Mouse (Mus musculus): ENCODE measurements around the gene Serac1. TPM values are rescaled to one million over a fixed set of nuclear protein-coding genes. Genes with fewer than 3 reads are reported as not detected.

Gene Serac1
- polyA plus RNA-seq, 1 experiment: 6.7 TPM

DNA sequence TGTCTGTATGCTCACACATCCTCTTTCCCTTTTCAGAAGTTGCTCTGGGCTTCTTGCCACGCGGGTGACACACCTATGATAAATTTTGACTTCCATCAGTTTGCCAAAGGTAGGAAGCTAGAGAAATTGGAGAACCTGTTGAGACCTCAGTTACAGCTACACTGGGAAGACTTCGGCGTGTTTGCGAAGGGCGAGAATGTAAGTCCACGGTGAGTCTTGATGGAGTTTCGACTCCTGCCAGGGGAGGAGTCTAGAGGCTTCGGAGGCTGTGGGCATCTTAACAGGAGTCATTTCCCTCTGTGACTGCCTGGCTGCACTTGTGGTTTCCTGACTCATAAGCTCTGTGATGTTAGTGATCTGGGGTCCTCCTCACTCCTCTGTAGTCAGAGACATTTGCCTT lies 71.6 kb downstream of the Serac1 start:
- Histone ChIP-seq H3K27ac (ENCODE audit: insufficient read depth, low read depth, low read length) (peak overlapping the region; percentile 97), H3K4me1 (ENCODE audit: control insufficient read depth, insufficient read depth, low read length) (peaks cover 45% of the 10 kb centered on the region), H3K4me3 (ENCODE audit: insufficient read depth, low read length) (peak overlapping the region; percentile 26)
- TF ChIP-seq POLR2A (IDR thresholded peaks at IDR 0.05; ENCODE audit: borderline replicate concordance, low read depth, low read length): no peak
- no peak for TF ChIP-seq CTCF (IDR thresholded peaks at IDR 0.05; ENCODE audit: low read depth, low read length)

DNA sequence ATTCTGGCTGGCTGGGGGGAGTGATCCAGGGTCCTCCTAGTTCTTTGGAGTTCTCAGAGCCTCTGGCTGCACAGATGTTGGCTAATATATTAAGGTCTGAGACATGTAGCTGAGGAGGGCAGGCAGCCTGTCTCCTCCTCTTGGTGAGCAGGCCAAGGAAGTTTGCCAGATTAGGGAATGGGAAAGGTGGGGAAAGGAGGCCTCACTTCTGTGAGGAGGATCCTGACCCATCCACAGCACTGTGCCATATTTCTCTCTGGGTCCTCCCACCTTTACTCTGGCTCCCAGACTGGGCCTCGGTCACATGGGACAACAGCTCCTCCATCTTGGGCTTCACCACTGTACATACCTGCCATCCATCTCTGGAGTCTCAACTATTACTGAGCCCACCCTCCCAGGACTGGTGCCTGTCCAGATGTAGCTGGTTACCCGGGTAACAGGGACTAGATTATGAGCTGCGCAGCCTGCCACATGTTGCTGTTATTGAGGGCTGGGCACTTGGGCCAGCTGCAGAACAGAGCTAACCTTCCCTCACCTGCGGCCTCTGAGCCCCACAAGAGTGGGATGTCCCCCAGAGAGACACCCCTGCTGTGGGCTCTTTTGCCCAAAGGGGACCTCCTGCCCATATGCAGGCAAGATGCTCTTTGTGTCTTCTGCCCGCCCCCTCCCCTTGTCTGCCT lies 72.3 kb downstream of the Serac1 start:
- peak overlapping the region; percentile 97 for H3K27ac ChIP-seq (ENCODE audit: insufficient read depth, low read depth, low read length)
- no peak for TF ChIP-seq POLR2A (IDR thresholded peaks at IDR 0.05; ENCODE audit: borderline replicate concordance, low read depth, low read length)
- peak overlapping the region; percentile 26; the same call in 1 of the 2 replicates for H3K4me3 ChIP-seq (ENCODE audit: insufficient read depth, low read length)
- peaks cover 51% of the 10 kb centered on the region for H3K4me1 ChIP-seq (ENCODE audit: control insufficient read depth, insufficient read depth, low read length)

DNA sequence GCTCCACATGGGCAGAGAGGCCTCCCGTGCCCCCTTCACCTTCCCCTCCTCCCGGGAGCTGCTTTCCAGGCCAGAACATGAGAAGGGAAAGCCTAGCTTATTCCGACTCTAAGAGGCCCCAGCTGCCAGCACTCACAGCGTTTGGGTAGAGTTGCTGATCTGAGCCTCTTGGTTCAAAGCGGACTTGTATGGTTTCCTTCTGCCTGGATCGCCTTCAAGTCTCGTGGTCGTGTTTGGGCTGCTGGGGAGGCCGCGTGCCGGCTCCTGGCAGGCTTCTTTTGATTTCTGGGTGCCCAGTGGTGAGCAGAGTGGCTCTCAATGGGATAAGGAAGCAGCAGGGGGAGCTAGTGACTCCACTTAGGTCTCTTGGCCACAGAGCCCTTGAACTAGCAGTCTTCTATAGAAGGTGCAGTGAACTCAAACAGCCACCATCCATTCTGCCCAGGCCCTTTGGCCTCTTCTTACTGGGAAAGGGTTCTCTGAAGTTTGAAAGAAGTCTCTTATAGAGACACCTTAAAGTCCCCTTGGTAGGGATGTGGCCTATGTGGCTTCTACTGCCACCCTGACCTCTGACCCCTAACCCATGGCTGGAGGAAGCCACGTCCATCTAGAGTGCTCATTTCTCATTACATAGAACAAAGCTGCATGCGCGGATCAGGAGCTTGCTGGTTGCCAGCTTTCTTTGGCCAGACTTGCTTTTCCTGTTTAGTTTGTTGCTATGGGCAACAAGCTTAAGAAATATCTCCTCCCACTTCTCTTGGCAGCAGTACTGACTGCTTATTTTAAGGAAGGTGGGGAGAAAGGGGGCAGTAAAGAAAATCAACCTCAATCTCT lies 73.7 kb downstream of the Serac1 start:
- Histone ChIP-seq H3K4me1 (ENCODE audit: control insufficient read depth, insufficient read depth, low read length) (peaks cover 62% of the 10 kb centered on the region), H3K27ac (ENCODE audit: insufficient read depth, low read depth, low read length) (peak overlapping the region; percentile 91), H3K4me3 (ENCODE audit: insufficient read depth, low read length) (0 out of 2 replicates have a peak overlapping the region, but pooled peaks have one; percentile 2)
- TF ChIP-seq POLR2A (IDR thresholded peaks at IDR 0.05; ENCODE audit: borderline replicate concordance, low read depth, low read length): no peak
- no peak; the same call in 1 of the 2 replicates for TF ChIP-seq CTCF (IDR thresholded peaks at IDR 0.05; ENCODE audit: low read depth, low read length)

DNA sequence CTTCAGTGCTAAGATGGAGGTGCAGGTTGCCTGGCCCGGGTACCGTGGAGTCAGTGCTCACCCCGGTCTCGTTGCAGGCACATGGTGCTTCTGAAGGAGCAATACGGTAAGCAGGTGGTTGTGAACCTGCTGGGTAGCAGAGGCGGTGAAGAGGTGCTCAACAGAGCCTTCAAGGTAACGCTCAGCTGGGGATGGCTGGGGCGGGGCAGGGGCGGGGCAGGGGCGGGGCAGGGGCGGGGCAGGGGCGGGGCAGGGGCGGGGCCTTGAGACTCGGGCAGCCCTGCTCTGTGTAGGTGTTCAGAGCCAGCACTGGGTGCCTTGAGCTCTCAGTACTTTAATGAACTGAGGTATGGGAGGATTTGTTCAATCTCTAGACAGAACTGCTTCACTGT lies 74.3 kb downstream of the Serac1 start:
- H3K4me3 ChIP-seq (ENCODE audit: insufficient read depth, low read length): 0 out of 2 replicates have a peak overlapping the region, but pooled peaks have one; percentile 2
- peaks cover 66% of the 10 kb centered on the region for H3K4me1 ChIP-seq (ENCODE audit: control insufficient read depth, insufficient read depth, low read length)
- TF ChIP-seq CTCF (IDR thresholded peaks at IDR 0.05; ENCODE audit: low read depth, low read length): no peak
- no peak for TF ChIP-seq POLR2A (IDR thresholded peaks at IDR 0.05; ENCODE audit: borderline replicate concordance, low read depth, low read length)
- peak overlapping the region; percentile 91 for H3K27ac ChIP-seq (ENCODE audit: insufficient read depth, low read depth, low read length)

DNA sequence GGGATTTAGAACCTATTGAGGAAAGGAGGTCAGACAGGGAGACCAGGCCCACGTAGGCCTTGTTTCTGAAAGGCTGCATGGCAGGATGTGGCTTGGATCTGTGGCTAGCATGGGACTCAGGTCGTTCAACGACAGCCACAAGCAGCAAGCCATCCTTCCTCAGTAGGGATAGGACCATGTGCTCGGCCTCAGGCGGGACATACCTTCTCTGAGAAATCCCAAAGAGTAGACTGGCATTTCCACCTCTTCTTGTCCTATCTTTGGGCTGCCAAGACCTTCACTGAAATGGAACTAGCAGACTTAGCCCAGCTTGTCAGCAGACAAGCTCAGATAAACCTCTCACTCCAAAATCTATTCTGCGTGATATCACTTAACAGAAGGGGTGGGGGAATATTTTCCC lies 75.9 kb downstream of the Serac1 start:
- Histone ChIP-seq H3K4me1 (ENCODE audit: control insufficient read depth, insufficient read depth, low read length) (peaks cover 59% of the 10 kb centered on the region), H3K27ac (ENCODE audit: insufficient read depth, low read depth, low read length) (no peak overlapping the region)

DNA sequence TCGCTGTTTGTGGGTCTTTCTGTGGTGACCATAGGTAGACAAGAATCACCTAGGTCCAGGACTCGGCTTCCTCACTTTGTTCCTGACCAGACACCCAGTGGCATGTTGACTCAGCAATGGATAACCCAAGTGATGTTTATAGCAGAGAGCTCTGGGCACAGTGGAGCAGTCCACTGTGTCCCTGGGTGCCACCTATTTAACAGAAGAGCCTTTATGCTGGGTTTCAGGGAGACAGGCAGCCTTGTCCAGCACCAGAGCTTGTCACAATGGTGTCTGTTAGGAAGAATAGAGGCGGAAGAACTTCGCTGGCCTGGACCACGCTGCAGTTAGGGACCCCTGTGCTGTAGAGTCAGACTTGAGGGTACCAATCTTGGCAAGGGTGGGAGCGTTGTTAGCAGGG lies 77.0 kb downstream of the Serac1 start:
- Histone ChIP-seq H3K4me1 (ENCODE audit: control insufficient read depth, insufficient read depth, low read length) (peaks cover 55% of the 10 kb centered on the region), H3K4me3 (ENCODE audit: insufficient read depth, low read length) (no peak overlapping the region)

More for the DNA sequence above, 75.9 kb downstream of the Serac1 start:
- TF ChIP-seq CTCF (IDR thresholded peaks at IDR 0.05; ENCODE audit: low read depth, low read length) (no peak), POLR2A (IDR thresholded peaks at IDR 0.05; ENCODE audit: borderline replicate concordance, low read depth, low read length) (no peak)
- no peak overlapping the region for H3K4me3 ChIP-seq (ENCODE audit: insufficient read depth, low read length)

DNA sequence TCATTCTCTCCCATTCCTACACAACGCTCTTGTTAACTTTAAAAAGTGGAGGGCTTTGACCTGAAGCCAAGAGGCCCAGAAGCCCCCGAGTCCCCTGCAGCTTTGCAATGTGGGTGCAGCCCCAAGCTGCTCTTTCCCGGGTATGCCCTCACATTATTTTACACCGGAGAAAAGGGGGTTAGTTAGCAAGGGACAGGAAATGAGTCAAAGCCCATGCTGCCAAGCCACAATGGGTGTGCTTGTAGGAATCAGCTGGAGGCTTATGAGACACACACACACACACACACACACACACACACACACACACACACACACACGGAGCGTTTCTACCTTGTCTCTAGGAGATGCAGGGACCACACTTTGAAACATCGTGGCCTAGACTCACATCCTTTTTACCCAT lies 77.7 kb downstream of the Serac1 start:
- Histone ChIP-seq H3K4me3 (ENCODE audit: insufficient read depth, low read length) (peak overlapping the region; percentile 17), H3K27ac (ENCODE audit: insufficient read depth, low read depth, low read length) (peak overlapping the region; percentile 90), H3K4me1 (ENCODE audit: control insufficient read depth, insufficient read depth, low read length) (peaks cover 48% of the 10 kb centered on the region)
- TF ChIP-seq CTCF (IDR thresholded peaks at IDR 0.05; ENCODE audit: low read depth, low read length): no peak

More for the DNA sequence above, 77.0 kb downstream of the Serac1 start:
- no peak for TF ChIP-seq POLR2A (IDR thresholded peaks at IDR 0.05; ENCODE audit: borderline replicate concordance, low read depth, low read length)
- TF ChIP-seq CTCF (IDR thresholded peaks at IDR 0.05; ENCODE audit: low read depth, low read length): no peak
- H3K27ac ChIP-seq (ENCODE audit: insufficient read depth, low read depth, low read length): no peak overlapping the region

DNA sequence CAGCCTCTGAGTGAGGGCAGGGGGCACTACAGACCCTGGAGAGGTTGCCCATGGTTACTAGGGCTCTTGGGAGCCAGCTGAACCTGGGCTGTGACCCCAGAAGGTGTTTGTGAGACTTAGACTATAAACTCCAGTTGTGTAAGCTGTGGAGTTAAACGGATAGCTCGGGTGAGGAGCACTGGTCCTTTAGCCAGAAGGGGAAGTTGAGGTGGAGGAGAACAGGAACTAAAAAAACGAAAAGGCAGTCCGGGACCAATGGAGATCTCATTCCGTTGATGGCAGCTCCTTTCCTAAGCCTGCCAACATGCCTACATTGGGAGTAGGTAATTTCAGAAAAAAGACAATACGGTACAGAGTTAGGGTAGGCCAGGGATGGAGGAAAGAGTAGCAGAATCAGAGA lies 78.2 kb downstream of the Serac1 start:
- H3K27ac ChIP-seq (ENCODE audit: insufficient read depth, low read depth, low read length): peak overlapping the region; percentile 90
- H3K4me3 ChIP-seq (ENCODE audit: insufficient read depth, low read length): peak overlapping the region; percentile 25
- peaks cover 46% of the 10 kb centered on the region for H3K4me1 ChIP-seq (ENCODE audit: control insufficient read depth, insufficient read depth, low read length)
- TF ChIP-seq CTCF (IDR thresholded peaks at IDR 0.05; ENCODE audit: low read depth, low read length) (no peak), POLR2A (IDR thresholded peaks at IDR 0.05; ENCODE audit: borderline replicate concordance, low read depth, low read length) (no peak)

DNA sequence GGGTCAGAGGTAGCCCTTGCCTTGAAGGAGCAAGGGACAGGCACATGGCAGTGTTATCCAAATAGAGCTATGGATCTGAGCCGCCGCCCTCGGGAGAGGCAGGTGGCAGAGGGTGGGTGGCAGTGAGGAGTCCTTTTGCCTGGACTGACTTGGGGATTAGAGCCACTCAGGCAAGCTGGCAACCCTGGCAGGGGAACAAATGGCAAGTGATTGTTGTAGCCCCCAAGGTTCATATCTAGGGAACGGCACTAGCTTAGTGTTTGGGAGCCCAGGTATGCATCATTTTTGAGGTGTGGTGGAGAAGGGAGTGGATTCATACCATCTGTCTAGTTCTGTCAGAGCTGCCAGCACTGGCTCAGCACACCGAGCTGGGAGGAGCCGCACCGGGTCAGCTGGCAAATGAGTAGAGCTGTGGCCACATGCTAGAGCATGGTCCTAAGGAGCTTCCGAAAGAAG lies 78.6 kb downstream of the Serac1 start:
- Histone ChIP-seq H3K4me3 (ENCODE audit: insufficient read depth, low read length) (peak overlapping the region; percentile 25), H3K4me1 (ENCODE audit: control insufficient read depth, insufficient read depth, low read length) (peaks cover 43% of the 10 kb centered on the region), H3K27ac (ENCODE audit: insufficient read depth, low read depth, low read length) (peak overlapping the region; percentile 90)
- TF ChIP-seq POLR2A (IDR thresholded peaks at IDR 0.05; ENCODE audit: borderline replicate concordance, low read depth, low read length) (no peak), CTCF (IDR thresholded peaks at IDR 0.05; ENCODE audit: low read depth, low read length) (no peak)

DNA sequence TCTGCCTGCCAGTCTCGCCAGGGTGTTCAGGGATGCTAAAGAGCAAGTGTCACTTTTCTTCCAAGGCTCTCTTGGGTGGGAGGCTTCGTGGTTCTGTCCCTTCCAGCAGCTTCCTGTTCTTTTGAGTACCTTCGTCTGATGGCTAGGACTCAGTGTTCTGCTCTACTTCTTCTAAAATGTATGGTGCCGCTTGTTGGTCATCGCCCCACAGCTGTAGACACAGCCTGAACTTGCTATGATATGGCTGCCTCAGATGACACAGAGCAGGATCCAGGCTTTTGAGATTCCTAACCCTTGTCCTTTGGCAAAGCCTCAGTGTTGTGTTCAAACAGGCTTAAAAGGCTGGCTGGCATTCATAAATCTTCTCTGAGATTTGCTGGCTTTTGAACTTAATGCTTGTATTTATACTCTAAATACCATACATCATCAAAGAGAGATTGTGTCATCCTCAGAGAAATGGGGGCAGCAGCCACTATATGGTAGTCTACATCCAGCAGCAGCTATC lies 80.5 kb downstream of the Serac1 start:
- Histone ChIP-seq H3K4me3 (ENCODE audit: insufficient read depth, low read length) (no peak overlapping the region), H3K27ac (ENCODE audit: insufficient read depth, low read depth, low read length) (no peak overlapping the region), H3K4me1 (ENCODE audit: control insufficient read depth, insufficient read depth, low read length) (peaks cover 49% of the 10 kb centered on the region)
- TF ChIP-seq POLR2A (IDR thresholded peaks at IDR 0.05; ENCODE audit: borderline replicate concordance, low read depth, low read length) (no peak), CTCF (IDR thresholded peaks at IDR 0.05; ENCODE audit: low read depth, low read length) (no peak)
